ENCODE assay signal across 8 mouse cellular contexts in genomic region chr8:70087836-70088650, GRCm38 (mm10). TPM values are rescaled to one million over a fixed set of nuclear protein-coding genes. Genes with fewer than 3 reads are reported as not detected.
DNase-seq lines count a peak whose midpoint lies in the region; ATAC-seq and TF ChIP-seq lines count a peak whose summit lies in the region.

No protein-coding gene starts in this region.

- no peak for TF ChIP-seq EP300 in heart, postnatal 0 days (IDR thresholded peaks at IDR 0.05; ENCODE audit: low read depth)

- no peak overlapping the region for H3K27ac ChIP-seq in heart, postnatal 0 days (ENCODE audit: low read depth)
- H3K27ac ChIP-seq in lung, embryonic 15.5 days: no peak overlapping the region

- H3K9me3 ChIP-seq in heart, postnatal 0 days (replicated peaks; ENCODE audit: control insufficient read depth, low read length): no peaks in the 10 kb centered on the region
- no peaks in the 10 kb centered on the region for H3K9me3 ChIP-seq in lung, embryonic 15.5 days

- H3K9ac ChIP-seq in heart, postnatal 0 days (replicated peaks; ENCODE audit: low read depth, low read length): no peak overlapping the region
- H3K9ac ChIP-seq in lung, embryonic 15.5 days: no peak overlapping the region

- peak; percentile 34 for DNase-seq in thymus, postnatal 14 days
- no peak for DNase-seq in thymus, postnatal 10 days (ENCODE audit: low spot score in 2 of 2)
- DNase-seq in embryo, embryonic 11.5 days (ENCODE audit: low read depth, low spot score): peak; percentile 38
- peak; percentile 33 for DNase-seq in heart, postnatal 0 days (ENCODE audit: low spot score)
- peak; percentile 60 to 74 for DNase-seq in layer of hippocampus, adult 18-20 months (ENCODE audit: low spot score in 2 of 2)
- peak; percentile 71 for DNase-seq in retina, postnatal 1 day

- peak; percentile 62 for ATAC-seq in heart, postnatal 0 days (ENCODE audit: insufficient read depth, low read depth)
- ATAC-seq in lung, embryonic 15.5 days (ENCODE audit: borderline replicate concordance, extremely low read depth, low FRiP score, low TSS enrichment): peak; percentile 54
- no peak for ATAC-seq in inflammation-experienced regulatory T-cells, adult 6 months

- TF ChIP-seq CTCF in heart, postnatal 0 days (IDR thresholded peaks at IDR 0.05; ENCODE audit: low read depth): peak; percentile 83

- H3K27me3 ChIP-seq in heart, postnatal 0 days (ENCODE audit: control insufficient read depth, insufficient read depth, low read length): peaks cover 87% of the 10 kb centered on the region
- peaks cover 82% of the 10 kb centered on the region for H3K27me3 ChIP-seq in lung, embryonic 15.5 days

- H3K36me3 ChIP-seq in heart, postnatal 0 days (replicated peaks; ENCODE audit: control insufficient read depth, insufficient read depth, low read length): no peaks in the 10 kb centered on the region
- no peaks in the 10 kb centered on the region for H3K36me3 ChIP-seq in lung, embryonic 15.5 days

- peak overlapping the region; percentile 41 for H3K4me2 ChIP-seq in heart, postnatal 0 days (ENCODE audit: low read depth, low read length)
- H3K4me2 ChIP-seq in lung, embryonic 15.5 days: peak overlapping the region; percentile 53

- peaks cover 10% of the 10 kb centered on the region; the same call in 1 of the 2 replicates for H3K4me1 ChIP-seq in heart, postnatal 0 days (ENCODE audit: control insufficient read depth, insufficient read depth)
- H3K4me1 ChIP-seq in lung, embryonic 15.5 days: peaks cover 21% of the 10 kb centered on the region

- peak overlapping the region; percentile 26; the same call in 1 of the 2 replicates for H3K4me3 ChIP-seq in heart, postnatal 0 days (ENCODE audit: low read depth, low read length)
- peak overlapping the region; percentile 28 for H3K4me3 ChIP-seq in lung, embryonic 15.5 days

- 5% methylated on average over 56 of the region's 56 CpGs for WGBS in heart, postnatal 0 days
- 5% methylated on average over 56 of the region's 56 CpGs for WGBS in lung, embryonic 15.5 days

RNA-seq across cellular contexts. Expression of gene Hapln4, which starts 4.8 kb away (rescaled TPM):
- not detected in 2 replicates for total RNA-seq in heart, postnatal 0 days (2014; rRNA removed; ENCODE audit: low replicate concordance)
- polyA plus RNA-seq in heart, postnatal 0 days (2015; fragmentation: Nextera tagmentation; extraction: Ambion mirVana): not detected in 2 replicates
- total RNA-seq in layer of hippocampus, adult 18-20 months (2021): 100 to 1,000 TPM in 1 of 2 experiments, 10 to 100 TPM in 1; 89.6 to 104 TPM
- not detected in 2 replicates for polyA plus RNA-seq in lung, embryonic 15.5 days (2015; fragmentation: Nextera tagmentation; extraction: Ambion mirVana)
- not detected for polyA plus RNA-seq in inflammation-experienced regulatory T-cells, adult 6 months (2017; shearing (Covaris generic))

RNA-seq across cellular contexts. Expression of gene Tm6sf2, which starts 15.3 kb away (rescaled TPM):
- total RNA-seq in heart, postnatal 0 days (2014; rRNA removed; ENCODE audit: low replicate concordance): 2.1 TPM in 1 of 2 replicates, not detected in the other
- 1.0 and 1.3 TPM in 2 replicates for polyA plus RNA-seq in heart, postnatal 0 days (2015; fragmentation: Nextera tagmentation; extraction: Ambion mirVana)
- total RNA-seq in layer of hippocampus, adult 18-20 months (2021): 1 to 10 TPM; 5.3 to 7.5 TPM
- polyA plus RNA-seq in lung, embryonic 15.5 days (2015; fragmentation: Nextera tagmentation; extraction: Ambion mirVana): 0.54 TPM in 2 replicates
- polyA plus RNA-seq in inflammation-experienced regulatory T-cells, adult 6 months (2017; shearing (Covaris generic)): under 1 TPM in 2 of 3 experiments, not detected in 1; 0.59 to 0.94 TPM

RNA-seq across cellular contexts. Expression of gene Ncan, which starts 32.6 kb away (rescaled TPM):
- total RNA-seq in heart, postnatal 0 days (2014; rRNA removed; ENCODE audit: low replicate concordance): 0.35 TPM in 1 of 2 replicates, not detected in the other
- polyA plus RNA-seq in heart, postnatal 0 days (2015; fragmentation: Nextera tagmentation; extraction: Ambion mirVana): 0.10 and 0.12 TPM in 2 replicates
- 100 to 1,000 TPM; 122 to 124 TPM for total RNA-seq in layer of hippocampus, adult 18-20 months (2021)
- polyA plus RNA-seq in lung, embryonic 15.5 days (2015; fragmentation: Nextera tagmentation; extraction: Ambion mirVana): 0.22 and 0.23 TPM in 2 replicates
- polyA plus RNA-seq in inflammation-experienced regulatory T-cells, adult 6 months (2017; shearing (Covaris generic)): not detected

RNA-seq across cellular contexts. Expression of gene Nr2c2ap, which starts 43.1 kb away (rescaled TPM):
- total RNA-seq in heart, postnatal 0 days (2014; rRNA removed; ENCODE audit: low replicate concordance): 2.9 and 10.3 TPM in 2 replicates
- 29.2 and 32.5 TPM in 2 replicates for polyA plus RNA-seq in heart, postnatal 0 days (2015; fragmentation: Nextera tagmentation; extraction: Ambion mirVana)
- 10 to 100 TPM; 28.1 to 30.1 TPM for total RNA-seq in layer of hippocampus, adult 18-20 months (2021)
- 30.9 and 32.5 TPM in 2 replicates for polyA plus RNA-seq in lung, embryonic 15.5 days (2015; fragmentation: Nextera tagmentation; extraction: Ambion mirVana)
- 10 to 100 TPM; 37.8 to 49.3 (median 40.1) TPM for polyA plus RNA-seq in inflammation-experienced regulatory T-cells, adult 6 months (2017; shearing (Covaris generic))

RNA-seq across cellular contexts. Expression of gene Sugp1, which starts 45.4 kb away (rescaled TPM):
- 11.5 TPM in 2 replicates for total RNA-seq in heart, postnatal 0 days (2014; rRNA removed; ENCODE audit: low replicate concordance)
- 22.6 and 23.0 TPM in 2 replicates for polyA plus RNA-seq in heart, postnatal 0 days (2015; fragmentation: Nextera tagmentation; extraction: Ambion mirVana)
- 10 to 100 TPM; 48.3 to 51.7 TPM for total RNA-seq in layer of hippocampus, adult 18-20 months (2021)
- 41.5 and 44.8 TPM in 2 replicates for polyA plus RNA-seq in lung, embryonic 15.5 days (2015; fragmentation: Nextera tagmentation; extraction: Ambion mirVana)
- polyA plus RNA-seq in inflammation-experienced regulatory T-cells, adult 6 months (2017; shearing (Covaris generic)): 10 to 100 TPM; 38.0 to 52.9 (median 52.6) TPM

Comparison
In these comparisons a context has a peak if more than half of its experiments do, and no peak if none do; other contexts are left out.
1. DNase-seq: peak in thymus, postnatal 14 days (single experiment), embryo, embryonic 11.5 days (single experiment), heart, postnatal 0 days (single experiment), layer of hippocampus, adult 18-20 months (2 of 2) and retina, postnatal 1 day (single experiment); none in thymus, postnatal 10 days (0 of 2).